Mouse (Mus musculus): ENCODE measurements around the gene Ldoc1.
A peak's percentile ranks its signal among the peaks of the same experiment; 100 is the strongest.

Ldoc1 gene

GRCm38 (mm10) chrX:61709302-61710033 lies at the start of gene Ldoc1:
Gene Ldoc1, plus strand, starts transcription at chrX:61709497.
- DNase-seq (ENCODE audit: low spot score in 2 of 2): no peak

DNA sequence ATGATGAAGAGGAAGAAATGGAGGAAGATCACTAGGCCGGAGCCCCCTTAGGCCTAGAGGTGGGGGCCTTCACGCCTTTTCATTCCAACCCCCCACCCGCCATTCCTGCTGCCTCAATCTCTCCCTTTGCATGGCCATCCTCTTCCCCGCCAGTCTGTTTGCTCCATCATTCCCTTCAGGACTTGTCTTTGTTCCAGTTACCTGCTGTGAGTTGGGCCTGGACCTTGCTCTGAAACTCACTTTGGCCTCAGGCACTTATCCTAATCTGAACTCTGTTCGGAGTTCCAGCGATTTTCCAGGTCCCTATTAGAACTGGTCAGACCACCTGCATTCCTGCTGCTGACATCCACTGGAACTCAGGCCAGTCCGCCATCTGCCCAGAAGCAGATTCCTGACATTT lies 834 bp downstream of the Ldoc1 start:
- no peak for DNase-seq (ENCODE audit: low spot score in 2 of 2)

- no peak for DNase-seq (ENCODE audit: low spot score in 2 of 2)
Measured at GRCm38 (mm10) chrX:61722281-61723028, 13.2 kb downstream of the Ldoc1 start.

DNA sequence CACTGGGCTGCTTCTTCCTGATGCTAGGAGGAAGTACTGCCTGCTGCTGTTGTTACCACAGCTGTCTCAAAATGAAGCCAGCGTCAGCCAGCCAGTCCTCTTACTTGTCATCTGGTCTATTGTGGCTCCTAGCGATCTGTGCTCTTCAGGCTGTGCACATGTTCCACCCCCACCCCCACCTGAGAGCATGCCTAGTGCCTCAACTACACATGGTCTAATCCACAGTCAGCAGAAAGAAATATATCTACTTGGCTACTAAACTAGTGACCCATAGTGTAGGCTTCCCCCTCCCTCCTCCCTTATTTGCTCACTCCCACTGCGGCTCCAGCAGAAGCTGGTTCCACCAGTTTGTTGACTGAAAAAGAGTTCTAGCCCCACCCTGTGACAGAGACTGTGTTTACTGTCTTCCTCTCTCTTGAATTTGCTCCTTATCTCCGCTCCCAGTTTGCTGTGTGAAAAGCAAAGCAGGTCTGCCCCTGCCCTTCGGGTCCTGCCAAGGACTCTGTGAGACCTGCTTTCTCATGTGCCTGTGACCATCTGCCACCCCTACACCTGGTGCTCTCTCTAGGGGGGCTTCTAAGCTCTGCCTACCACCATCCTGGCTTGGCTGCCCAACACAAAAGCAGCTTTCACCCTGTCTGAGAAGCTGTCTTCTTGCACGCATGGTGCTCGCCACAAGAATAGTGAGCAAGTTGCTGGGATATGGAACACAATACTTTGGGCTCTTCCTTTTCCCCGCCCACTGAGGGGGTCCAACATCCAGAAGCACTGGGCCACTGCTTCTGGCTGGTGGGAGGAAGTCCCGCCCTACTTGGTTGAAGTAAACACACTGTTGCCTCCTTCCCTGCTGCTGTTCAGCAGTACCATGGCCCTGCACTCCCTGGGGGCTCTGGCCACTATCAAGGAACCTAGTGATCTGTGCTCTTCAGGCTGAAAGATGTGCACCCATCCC lies 14.0 kb downstream of the Ldoc1 start:
- DNase-seq (ENCODE audit: low spot score in 2 of 2): peak in 1 of 2 experiments; percentile 7

DNA sequence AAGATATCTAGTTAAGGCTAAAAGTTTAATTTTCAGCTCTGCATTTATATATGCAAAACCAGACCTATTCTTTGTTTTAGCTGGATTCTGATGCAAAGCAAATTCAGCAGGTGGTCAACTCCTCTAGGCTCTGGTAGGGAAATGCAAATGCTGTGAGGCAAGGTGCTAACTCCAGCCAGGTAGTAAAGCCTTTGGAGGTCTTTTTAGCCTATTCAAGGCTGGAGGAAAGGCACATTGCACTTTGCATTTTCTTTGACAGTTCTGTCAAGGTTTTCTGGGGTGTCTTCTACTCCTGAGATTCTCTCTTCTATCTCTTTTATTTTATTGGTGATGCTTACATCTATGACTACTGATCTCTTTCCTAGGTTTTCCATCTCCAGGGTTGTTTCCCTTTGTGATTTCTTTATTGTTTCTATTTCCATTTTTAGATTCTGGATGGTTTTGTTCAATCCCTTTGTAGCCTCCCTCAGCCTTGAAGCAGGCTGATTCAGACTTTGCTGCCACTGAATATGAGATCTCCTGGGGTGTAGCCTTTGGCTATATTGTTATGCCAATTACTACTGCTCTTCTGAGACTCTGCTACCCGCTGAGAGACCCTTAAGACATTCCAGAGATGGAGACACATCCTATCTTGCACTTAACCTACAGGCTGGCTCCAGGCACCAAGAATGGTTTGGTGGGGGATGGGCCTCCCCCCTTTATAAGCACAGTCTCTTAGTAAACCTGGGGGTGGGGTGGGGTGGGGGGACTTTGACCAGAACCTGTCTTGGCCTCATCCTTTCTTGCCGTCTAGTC lies 18.4 kb downstream of the Ldoc1 start:
- no peak for DNase-seq (ENCODE audit: low spot score in 2 of 2)

Data from urinary bladder, adult 18-20 months (tissue).